Mouse (Mus musculus) lung, adult 2 months (tissue): ENCODE results near the gene Ttc3. TPM values are rescaled to one million over a fixed set of nuclear protein-coding genes. Genes with fewer than 3 reads are reported as not detected.
A peak's percentile ranks its signal among the peaks of the same experiment; 100 is the strongest.
"Not testable (repeated sequence)": the region's sequence is repeated elsewhere in the genome, so short reads cannot be mapped to it uniquely, and the experiment has no call there.

ENCODE experiments used
- DNase-seq: peaks from one replicate; pipeline ENCODE4 v3.0.0; 2022
- H3K4me1 ChIP-seq: fragments of 200-500 bp; 2 replicates; pipeline ENCODE4 v1.6.1; 2011; ENCODE audit warnings: low read length; ENCODE audit not compliant: control insufficient read depth, insufficient read depth
- H3K4me3 ChIP-seq: fragments of 200-500 bp; replicated peaks from 2 replicates; pipeline ENCODE3; 2011; ENCODE audit warnings: low read depth, mild to moderate bottlenecking, control low read depth, low read length; ENCODE audit errors: extremely low read depth
- CTCF ChIP-seq: fragments of 200-500 bp; IDR thresholded peaks from 2 replicates; pipeline ENCODE4 v1.5.1; 2011; ENCODE audit warnings: mild to moderate bottlenecking, low read length, control low read depth; ENCODE audit not compliant: insufficient read depth
- POLR2A ChIP-seq: fragments of 200-500 bp; IDR thresholded peaks from 2 replicates; pipeline ENCODE4 v1.6.1; 2011; ENCODE audit warnings: low read depth, mild to moderate bottlenecking, control low read depth, low read length, borderline replicate concordance; ENCODE audit errors: extremely low read depth
- WGBS: fragments of 180-500 bp; shearing (Covaris S2); methylation state at CpG from one replicate; pipeline ENCODE4 v1.1.7; 2018; 5-methylcytosine and 5-hydroxymethylcytosine counted together
- polyA plus RNA-seq: library from polyadenylated mRNA; depleted of rRNA; stranded (reverse); fragments of >200 nt; gene quantifications from 2 replicates; pipeline ENCODE4 v1.2.3, GENCODE M21; 2012

The Ttc3 gene
- polyA plus RNA-seq, 1 experiment, result 25.9 TPM

GRCm38 (mm10) chr16:94451545-94452488 is 81.4 kb downstream of the Ttc3 start:
- peaks cover 11% of the 10 kb centered on the region for H3K4me1 ChIP-seq
- no peak overlapping the region for H3K4me3 ChIP-seq
- 80% methylated on average over 11 of the region's 11 CpGs for WGBS
- TF ChIP-seq CTCF (no peak), POLR2A (no peak)
- DNase-seq, result no peak

GRCm38 (mm10) chr16:94452768-94453167 is 82.3 kb downstream of the Ttc3 start:
- Histone ChIP-seq H3K4me3 (no peak overlapping the region), H3K4me1 (peaks cover 11% of the 10 kb centered on the region)
- no peak for DNase-seq
- 61% methylated on average over 4 of the region's 4 CpGs for WGBS
- no peak for TF ChIP-seq POLR2A
- TF ChIP-seq CTCF, result no peak

DNA sequence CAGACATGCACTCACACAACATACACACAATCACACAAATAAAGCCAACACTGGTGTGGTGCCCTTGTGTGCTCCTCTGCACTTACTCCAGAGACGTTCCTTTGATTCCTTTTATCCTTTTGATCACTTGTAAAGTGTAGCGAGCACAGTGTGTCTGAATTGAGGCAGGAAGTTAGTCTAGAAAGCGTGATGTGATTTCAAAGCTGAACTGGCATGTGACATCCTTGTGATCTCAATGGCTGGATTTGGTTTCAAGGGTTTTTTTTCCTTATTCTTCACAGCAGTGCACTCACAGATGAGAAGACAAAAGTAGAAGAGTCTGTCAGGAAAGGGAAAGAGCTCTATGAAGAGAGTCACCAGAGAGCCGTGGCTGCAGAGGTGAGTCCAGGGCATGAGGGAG is 83.7 kb downstream of the Ttc3 start:
- H3K4me3 ChIP-seq, result no peak overlapping the region
- WGBS, result 45% methylated on average over 4 of the region's 4 CpGs
- DNase-seq, result no peak
- H3K4me1 ChIP-seq, result peaks cover 11% of the 10 kb centered on the region
- TF ChIP-seq POLR2A (no peak), CTCF (no peak)

DNA sequence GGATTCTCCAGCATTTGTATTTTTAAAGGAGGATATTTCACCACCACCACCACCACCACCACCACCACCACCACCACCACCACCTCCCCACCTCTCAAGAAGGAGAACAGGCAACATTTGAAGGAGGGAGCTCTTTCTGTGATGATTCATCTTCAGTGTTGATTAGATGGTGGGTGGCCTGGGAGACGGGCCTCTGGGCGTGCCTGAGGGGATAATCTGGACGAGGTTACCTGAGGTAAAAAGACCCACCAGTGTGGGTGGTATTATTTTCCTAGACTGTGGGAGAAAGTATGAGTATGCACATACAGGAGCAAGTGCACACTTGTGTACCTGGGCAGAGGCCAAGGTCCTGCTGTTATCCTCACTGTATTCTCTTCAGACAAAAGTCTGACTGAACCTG is 93.6 kb downstream of the Ttc3 start:
- 78% methylated on average over 3 of the region's 3 CpGs for WGBS
- DNase-seq, result no peak
- no peak overlapping the region for H3K4me3 ChIP-seq
- TF ChIP-seq CTCF (no peak), POLR2A (no peak)
- H3K4me1 ChIP-seq, result no peaks in the 10 kb centered on the region

GRCm38 (mm10) chr16:94465900-94466299 is 95.5 kb downstream of the Ttc3 start:
- TF ChIP-seq POLR2A (no peak), CTCF (no peak)
- no peak for DNase-seq
- WGBS, result 74% methylated on average over 4 of the region's 4 CpGs
- Histone ChIP-seq H3K4me1 (no peaks in the 10 kb centered on the region), H3K4me3 (no peak overlapping the region)

DNA sequence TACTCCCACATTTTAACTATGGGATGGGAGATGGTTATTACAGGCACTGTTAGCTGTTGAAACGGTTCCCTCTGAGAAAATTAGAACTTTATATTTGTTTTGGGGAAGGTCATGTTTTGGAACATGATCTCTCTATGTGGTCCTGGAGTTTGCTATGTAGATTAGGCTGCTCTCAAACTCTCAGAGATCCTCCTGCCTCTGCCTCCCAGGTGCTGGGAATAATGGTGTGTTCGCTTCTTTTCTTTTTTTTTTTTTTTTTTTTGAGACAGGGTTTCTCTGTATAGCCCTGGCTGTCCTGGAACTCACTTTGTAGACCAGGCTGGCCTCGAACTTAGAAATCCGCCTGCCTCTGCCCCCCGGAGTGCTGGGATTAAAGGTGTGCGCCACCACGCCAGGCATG is 95.9 kb downstream of the Ttc3 start:
- H3K4me3 ChIP-seq, DNase-seq, H3K4me1 ChIP-seq: not testable (repeated sequence)
- WGBS, result 95% methylated on average over 7 of the region's 7 CpGs

DNA sequence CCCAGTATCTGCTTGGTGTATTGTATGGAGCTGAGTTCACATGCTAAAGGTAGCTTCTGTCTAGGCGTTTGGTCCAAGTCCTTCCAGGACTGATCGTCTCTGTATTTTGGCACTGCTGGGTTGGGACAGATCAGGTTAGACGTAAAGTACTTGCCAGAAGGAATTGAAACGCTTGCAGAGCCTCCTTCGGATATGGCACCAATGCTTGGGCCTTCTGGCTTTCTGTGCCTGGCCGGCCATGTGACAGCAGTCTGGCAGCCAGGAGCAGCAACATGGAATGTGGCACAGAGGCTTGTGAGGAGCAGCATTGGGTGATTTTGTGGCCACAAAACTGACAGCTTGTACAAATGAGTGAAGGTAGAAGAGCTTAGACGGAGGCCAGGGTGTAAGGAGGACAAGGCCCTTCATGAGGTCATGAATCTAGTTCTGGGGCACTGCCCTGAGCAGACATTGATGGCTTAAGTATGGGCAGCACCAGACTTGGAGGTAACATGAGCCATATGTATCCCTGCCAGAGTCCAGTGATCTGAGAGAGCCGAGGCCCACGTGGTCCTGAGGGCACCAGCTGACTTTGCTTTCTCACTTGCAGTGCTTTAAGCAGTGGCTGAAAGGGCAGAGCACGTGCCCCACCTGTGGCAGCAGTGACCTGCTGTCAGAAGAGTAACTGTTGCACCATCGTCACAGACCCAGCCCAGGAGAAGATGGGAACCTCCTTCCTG is 97.1 kb downstream of the Ttc3 start:
- WGBS, result 75% methylated on average over 11 of the region's 11 CpGs
- no peak for DNase-seq
- Histone ChIP-seq H3K4me1 (peaks cover 6% of the 10 kb centered on the region), H3K4me3 (no peak overlapping the region)
- TF ChIP-seq CTCF (no peak), POLR2A (no peak)

DNA sequence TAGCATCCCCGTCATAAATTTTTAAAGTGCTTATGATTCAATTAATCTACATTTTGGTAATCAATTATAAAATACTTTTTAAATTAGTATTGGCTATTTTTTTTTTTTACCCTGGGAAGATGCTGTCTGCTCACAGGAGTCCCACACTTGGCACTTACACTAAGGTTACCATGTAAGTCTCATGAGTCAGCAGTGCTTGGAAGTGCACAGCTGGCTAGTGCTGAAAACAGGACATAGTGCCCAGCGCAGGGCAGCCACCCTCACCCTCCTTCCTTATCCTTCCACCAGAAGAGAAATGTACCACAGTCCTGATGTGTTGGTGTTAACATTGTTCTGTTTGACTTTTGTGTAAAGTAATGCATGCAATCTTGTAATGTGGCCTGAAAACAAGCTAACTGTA is 98.0 kb downstream of the Ttc3 start:
- Histone ChIP-seq H3K4me1 (peaks cover 12% of the 10 kb centered on the region), H3K4me3 (no peak overlapping the region)
- DNase-seq, result no peak
- 88% methylated on average over 2 of the region's 2 CpGs for WGBS
- no peak for TF ChIP-seq POLR2A
- TF ChIP-seq CTCF, result no peak

GRCm38 (mm10) chr16:94472515-94472951 is 102.1 kb downstream of the Ttc3 start:
- WGBS, result 25% methylated on average over 8 of the region's 8 CpGs
- Histone ChIP-seq H3K4me1 (peaks cover 12% of the 10 kb centered on the region), H3K4me3 (no peak overlapping the region)
- TF ChIP-seq CTCF, result peak; percentile 22; the same call in 1 of the 2 replicates
- TF ChIP-seq POLR2A, result no peak
- DNase-seq, result no peak
